Mouse (Mus musculus): ENCODE measurements around the gene Prrg2.

GRCm38 (mm10) chr7:45088597-45088996 is 26.1 kb upstream of the Prrg2 start:
- TF ChIP-seq CTCF (IDR thresholded peaks at IDR 0.05; ENCODE audit: extremely low read depth, insufficient read length, insufficient replicate concordance, low read depth, low read length) (no peak), POLR2A (IDR thresholded peaks at IDR 0.05; ENCODE audit: low read depth, low read length) (no peak)
